Mouse (Mus musculus): ENCODE data around the gene Nfic.

The Nfic gene

DNA sequence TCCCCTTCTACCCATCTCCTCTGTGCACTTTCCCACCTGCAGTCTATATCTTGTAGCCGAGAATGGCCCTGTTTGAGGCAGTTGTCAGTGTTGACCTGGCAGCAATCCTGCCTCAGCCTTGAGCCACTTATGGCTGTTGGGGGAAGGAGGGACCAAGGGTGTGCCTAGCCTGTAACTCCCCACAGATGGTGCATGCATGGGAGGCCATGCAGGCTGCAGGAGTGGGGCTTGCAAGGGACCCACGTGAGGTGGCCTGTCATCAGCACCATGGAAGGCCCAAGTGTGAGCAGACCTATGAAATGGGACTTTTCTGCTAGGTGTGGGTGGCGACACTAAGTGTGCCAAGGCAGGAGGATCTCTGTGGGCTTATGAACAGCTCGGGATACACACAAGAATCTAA is 90.4 kb downstream of the Nfic start:
- intact Hi-C loops (cut with DNase I): no loop called here

DNA sequence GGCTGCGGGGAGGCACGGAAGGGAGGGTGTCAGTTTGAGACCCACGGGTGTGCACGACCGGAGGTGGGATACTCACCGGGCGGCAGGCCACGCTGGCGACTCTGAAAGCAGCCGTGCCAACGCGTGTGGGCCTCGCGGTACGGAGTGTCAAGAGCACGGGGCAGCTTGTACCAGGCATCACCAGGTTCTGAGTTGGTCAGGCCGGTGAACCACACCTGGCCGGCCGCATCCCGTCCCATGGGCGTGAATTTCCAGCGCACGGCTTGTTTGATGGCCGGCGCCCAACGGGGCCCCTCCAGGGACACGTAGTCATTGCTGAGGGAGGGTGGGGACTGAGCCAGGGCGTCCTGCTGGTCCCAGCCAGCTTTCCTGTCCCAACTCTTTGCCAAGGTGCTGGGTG is 90.8 kb downstream of the Nfic start:
- intact Hi-C loops (cut with DNase I): no loop called here

DNA sequence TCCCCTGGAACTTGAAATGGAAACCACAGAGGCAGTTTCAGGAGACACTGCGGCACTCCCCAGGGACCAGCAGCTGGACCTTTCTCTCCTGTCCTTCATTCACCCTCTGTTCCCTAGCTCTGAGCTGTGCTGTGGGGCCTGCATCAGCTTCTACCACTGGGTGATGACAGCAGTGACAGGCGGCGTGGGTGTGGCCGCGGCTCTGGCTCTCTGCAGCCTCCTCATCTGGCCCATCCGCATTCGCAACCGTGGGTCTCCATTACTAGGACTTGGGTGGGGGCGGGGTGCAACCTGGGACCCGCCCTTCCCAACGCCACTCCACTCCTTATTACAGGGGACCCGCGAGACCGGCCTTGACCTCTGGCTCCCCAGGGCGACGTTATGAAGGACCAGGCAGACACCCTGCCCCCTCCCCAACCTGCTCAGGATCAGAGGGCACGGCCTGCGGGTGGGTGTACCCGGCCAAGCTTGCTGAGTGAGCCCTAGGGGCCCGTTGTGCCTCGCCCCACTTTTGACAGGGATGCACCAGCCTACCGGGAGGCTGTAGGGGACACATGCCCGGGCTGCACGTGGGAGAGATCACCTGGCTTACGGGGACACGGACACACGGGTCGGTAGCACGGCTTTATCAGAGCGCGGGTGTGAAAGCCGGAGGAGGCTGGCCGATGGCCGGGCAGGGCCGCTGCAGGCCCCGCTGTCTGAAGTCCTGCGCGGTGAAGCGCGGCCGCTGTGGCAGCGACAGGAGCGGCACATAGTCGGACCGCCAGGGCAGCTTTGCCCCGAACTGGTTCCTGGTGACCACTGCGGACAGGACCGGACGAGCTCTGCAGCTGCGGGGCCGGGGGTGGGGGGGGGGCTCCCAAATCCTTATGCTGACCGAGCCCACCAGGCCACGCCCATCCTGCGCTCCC is 91.7 kb downstream of the Nfic start:
- intact Hi-C loops (cut with DNase I): no loop called here

DNA sequence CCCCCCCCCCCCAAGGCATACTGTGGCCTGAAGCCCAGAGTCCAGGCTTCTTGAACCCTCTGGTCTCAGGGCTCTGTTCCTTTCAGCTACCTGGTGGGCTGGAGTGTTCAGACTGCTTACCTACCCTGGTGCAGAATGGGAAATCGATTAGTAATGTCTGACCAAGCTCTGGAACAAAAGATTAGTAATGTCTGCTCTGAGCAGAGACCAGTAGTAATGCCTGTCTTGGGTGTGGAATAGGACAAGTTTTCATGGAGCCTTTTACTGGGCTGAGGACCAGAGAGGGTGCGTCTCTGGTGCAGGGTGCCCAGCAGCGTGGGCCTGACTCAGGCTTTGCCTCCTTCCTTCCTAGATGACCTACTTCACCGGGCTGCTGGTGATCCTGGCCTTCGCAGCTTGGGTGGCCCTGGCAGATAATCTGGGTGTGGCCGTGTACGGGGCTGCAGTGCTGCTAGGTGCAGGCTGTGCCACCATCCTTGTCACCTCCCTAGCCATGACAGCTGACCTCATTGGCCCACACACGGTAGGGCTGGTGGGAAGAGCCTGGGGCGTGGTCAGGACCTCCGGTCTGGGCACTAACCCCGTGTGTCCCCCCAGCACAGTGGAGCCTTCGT is 93.0 kb downstream of the Nfic start:
- intact Hi-C loops (cut with DNase I): no loop called here

DNA sequence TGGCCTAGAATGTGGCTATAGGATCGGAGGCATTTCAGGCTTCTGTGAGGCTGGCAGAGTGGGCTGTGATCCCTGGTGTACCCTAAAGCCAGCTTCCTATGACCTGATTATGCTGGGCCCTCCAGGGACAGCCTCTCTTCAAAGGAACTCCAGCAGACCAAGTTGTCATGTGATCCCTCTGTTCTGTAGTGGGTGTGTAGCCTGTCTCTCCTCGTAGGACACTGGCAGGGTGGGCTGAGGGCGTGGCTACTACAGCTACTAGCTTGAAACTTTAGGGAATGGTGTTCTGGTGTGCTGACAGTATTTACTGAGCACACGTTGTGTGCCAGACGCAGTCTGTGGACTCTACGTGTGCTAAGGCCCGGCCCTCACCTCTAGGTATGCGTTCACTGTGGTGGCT is 94.7 kb downstream of the Nfic start:
- intact Hi-C loops (cut with DNase I): no loop called here

DNA sequence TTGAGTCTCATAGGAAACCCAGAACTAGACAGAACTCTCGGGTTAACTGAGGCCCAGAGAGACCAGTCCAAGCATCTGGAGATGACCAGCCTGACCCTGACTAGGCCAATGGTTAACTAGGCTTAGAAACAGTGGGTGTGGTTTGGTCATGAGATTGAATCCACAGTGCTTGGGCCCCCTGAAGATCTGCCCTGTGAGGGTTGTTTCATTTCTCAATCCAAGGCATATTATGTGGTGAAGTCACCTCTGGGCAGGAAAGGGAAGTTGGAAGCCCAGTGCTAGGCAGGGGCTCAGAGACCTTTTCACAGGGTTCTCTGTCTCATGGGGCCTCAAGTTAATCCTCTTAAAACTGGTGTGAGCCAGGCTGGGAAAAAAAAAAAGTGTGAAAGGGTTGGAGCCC is 96.6 kb downstream of the Nfic start:
- intact Hi-C loops (cut with DNase I): no loop called here

DNA sequence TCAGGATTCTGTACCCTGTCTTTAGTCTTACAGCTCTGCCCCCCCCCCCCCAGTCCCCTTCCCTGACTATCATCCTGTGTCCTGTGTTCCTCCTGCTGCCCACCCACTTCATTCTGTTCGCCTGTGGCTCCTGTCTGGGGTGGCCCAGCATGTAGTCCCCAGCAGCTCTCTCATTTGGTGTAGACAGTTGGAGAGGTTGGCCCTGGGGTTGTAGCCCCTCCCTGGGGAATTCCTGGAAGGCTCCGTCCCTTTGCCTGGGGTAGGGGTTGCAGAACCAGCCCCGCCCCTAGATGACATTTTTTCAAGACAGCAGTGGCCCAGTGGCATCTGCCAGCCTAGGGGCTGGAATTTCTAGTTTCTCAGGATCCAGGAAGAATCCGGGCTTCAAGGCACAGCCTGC is 97.2 kb downstream of the Nfic start:
- intact Hi-C loops (cut with DNase I): no loop called here

DNA sequence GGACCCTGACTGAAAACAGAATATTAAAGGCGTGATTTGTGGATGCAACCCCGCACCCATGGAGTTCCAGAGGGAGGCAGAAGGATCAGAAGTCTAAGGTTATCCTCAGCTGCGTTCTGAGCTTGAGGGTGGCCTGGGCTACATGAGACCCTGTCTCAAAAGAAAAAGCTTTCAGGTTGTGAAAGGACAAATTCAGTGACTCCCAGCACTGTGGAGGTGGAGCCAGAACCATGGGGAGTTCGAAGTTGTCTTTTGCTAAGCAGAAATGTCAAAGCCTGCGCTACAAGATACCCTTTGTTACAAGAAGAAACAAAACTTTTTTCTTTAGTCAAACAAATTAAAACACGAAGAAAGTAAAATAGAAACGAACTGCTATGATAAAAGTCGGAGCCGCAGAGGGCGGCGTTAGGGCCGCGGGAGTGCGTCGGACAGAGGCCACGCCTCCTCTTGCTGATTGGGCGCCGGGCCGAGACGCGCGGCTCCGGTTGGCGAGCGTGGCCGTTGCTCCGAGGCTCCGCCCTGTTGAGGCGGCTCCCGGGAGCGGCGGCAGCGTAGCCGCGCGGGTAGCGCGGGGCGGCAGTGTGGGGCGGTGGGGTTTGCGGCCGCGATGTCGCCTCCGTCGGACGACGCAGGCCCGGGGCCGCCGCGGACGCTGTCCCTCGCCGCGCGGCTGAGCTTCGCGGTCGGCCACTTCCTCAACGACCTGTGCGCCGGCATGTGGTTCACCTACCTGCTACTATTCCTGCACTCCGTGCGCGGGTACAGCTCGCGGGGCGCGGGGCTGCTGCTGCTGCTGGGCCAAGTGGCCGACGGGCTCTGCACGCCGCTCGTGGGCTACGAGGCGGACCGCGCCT is 98.2 kb downstream of the Nfic start, which contains the start of gene Mfsd12:
Mfsd12 (plus strand) TSS at position 501 of the 854 bp plus-strand sequence.
- intact Hi-C loops (cut with DNase I): no loop called here

DNA sequence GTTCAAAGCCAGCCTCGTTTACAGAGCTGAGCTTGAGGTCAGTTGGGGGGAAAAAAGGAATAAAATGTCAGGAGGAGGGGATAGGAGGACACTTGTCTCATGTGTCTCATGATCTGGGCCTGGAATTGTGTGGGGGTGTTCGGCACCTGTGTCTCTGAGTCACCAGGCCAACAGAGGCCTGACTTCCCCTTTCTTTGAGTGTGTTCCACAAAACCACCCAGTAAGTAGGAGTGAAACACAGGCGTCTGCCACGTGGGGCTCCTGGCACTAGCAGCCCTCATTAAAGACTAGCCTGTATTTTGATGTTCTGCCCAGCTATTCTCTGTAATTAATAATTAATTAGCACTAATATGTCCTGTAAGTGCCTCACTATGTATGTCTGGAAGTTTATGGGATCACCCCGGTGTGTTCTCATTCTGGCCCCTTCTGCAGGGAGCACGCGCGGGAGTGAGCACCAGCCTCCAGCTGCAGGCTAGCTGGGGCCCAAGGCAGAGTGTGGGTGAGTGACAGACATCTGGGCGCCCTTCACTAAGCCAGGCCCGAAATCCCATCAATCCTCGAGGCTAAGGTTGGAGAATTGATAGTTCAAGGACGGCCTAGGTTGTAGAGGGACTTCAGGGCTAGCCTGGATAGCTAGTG is 99.0 kb downstream of the Nfic start:
- intact Hi-C loops (cut with DNase I): no loop called here

DNA sequence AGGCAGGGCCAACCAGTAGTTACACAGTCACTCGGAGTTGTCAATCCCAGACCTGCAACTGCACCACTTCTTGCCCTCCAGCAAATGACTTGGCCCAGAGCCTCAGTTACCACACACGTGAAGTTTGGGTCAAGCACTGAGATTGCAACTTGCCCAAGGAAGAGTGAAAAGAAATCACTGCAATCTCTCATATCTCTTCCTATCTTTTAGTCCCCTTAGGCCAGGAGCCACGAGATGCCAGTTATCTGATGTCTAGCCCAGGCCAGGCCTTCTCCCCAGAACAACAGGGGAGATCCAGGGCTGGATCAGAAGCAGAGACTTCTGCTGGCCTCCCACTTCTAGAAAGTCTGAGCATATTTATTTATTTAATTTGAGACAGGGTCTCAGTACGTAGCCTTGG is 99.9 kb downstream of the Nfic start:
- intact Hi-C loops (cut with DNase I): no loop called here

DNA sequence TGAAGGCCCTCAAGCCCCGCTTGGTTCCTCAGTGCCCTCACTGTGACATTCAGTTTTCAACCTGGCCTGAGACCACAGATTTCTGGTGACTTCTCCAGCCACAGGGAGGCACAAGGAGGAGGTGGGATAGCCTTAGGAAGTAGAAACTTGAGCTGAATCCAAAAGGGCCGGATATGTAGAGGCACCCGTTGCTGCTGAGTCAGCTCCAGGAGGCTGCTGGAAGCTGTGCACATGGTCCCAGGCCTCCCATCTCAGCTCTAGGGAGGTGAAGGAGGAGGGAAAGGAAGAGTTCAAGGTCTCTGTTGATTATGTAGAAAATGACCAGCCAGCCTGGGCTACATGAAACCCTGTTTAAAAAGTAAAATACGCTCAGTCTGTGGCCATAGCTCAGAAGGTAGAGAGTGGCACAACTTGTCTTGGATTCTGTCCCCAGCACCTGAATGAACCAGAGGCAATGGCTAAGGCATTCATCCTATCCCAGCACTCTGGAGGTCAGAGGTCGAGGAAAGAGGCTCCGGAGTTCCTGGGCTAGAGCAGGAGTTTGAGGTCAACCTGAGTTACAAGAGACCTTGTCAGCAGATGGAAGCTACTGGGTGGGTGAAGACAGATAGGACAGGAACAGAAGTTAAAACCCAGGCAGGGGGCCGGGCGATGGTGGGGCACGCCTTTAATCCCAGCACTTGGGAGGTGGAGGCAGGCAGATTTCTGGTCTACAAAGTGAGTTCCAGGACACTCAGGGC is 100.5 kb downstream of the Nfic start:
- intact Hi-C loops (cut with DNase I): no loop called here

DNA sequence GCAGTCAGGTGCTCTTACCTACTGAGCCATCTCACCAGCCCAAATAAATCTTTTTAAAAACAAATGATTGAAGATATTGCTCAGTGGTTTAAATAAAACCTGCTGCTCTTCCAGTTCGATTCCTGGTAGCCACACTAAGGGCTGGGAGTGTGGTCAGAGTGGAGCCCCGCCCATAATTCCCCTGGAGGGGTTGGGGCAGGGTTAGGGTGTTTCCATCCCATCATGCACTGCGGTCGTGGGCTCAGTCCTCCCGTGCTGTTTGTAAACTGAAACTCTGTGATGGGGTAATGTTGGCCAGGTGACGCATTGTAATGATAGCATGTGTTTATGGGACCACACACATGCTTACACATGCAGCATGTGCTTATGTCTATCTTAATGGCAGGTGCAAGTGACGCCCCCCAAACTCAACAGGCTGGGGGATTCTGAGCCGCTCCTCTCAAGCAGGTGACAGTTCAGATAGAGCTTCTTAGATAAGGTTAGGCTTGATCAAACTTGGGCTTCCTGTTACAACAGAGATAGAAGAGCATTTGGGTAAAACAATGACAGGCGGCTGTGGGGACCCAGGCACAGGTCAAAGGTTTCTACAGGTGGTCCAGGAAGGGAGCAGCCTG is 103.7 kb downstream of the Nfic start:
- intact Hi-C loops (cut with DNase I): no loop called here

DNA sequence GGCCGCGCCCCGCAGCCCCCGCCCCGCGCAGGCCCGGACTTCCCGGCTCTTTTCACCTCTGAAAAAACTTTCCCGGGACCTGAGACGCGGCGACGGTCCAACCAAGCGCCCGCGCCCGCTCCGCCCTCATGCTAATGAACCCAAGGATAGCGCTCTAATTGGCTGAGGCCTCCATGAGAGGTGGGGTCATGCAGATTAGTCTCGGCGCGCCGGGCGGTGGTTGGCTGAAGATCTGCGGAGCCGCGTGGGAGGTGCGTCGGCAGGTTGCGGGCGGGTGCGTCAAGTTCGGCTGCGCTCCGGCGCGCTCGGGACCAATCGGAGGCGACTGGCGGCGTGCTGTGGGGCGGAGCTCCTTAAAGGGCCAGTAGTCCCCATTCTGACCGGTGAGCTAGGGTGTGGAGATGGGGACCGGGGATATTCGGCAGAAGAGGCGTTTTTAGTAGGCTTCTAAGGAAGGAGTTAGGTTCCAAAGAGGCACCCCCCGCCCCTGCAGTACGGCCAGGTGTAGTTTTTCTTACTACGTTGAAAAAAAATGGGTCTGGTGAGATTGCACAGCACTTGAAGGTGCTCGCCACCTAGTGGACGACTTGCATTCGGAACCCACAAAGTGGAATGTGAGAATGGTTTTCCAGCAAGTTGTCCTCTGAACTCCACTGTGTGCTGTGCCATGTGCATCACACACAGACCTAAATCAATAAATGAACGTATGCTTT is 104.9 kb downstream of the Nfic start, which contains the start of gene Hmg20b:
Hmg20b (minus strand) TSS at position 130 of the 713 bp plus-strand sequence.
- intact Hi-C loops (cut with DNase I): no loop called here

DNA sequence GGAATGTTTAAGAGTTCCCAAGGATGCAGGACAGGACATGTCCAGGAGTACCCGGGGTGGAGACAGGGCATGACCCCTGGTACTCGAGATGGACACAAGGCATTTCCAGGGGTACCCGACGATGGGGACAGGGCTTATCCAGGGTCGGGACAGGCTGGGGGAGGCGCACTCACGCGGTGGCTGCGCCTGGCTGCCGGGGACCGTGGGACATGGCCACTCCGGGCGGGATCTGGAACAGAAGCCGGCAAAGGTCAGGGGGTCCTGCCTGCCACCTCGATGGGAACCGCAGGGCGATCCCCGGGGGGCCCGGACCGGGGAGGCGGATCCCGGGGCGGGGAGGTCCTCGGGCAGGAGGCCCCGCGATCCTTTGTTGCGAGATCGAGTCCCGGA is 105.5 kb downstream of the Nfic start:
- intact Hi-C loops (cut with DNase I): no loop called here

DNA sequence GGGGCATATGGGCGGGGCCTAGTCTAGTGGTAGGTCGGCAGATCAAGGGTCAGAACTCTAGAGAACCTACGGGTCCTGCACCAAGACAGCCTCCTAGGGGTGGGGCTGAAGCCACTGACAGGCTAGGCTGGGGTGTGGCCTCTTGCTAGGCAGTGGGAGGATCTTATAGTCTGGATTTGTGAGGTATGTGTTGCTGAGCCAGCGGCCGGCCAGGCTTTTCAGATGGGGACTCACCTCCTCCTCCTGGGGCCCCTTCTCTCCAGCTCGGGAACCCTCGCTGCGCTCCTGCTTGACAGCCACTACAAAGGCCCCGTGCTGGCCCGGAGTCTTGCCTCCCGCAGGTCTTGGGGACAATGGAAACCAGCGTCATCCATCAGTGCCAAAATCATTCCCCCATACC is 106.3 kb downstream of the Nfic start:
- intact Hi-C loops (cut with DNase I): no loop called here

DNA sequence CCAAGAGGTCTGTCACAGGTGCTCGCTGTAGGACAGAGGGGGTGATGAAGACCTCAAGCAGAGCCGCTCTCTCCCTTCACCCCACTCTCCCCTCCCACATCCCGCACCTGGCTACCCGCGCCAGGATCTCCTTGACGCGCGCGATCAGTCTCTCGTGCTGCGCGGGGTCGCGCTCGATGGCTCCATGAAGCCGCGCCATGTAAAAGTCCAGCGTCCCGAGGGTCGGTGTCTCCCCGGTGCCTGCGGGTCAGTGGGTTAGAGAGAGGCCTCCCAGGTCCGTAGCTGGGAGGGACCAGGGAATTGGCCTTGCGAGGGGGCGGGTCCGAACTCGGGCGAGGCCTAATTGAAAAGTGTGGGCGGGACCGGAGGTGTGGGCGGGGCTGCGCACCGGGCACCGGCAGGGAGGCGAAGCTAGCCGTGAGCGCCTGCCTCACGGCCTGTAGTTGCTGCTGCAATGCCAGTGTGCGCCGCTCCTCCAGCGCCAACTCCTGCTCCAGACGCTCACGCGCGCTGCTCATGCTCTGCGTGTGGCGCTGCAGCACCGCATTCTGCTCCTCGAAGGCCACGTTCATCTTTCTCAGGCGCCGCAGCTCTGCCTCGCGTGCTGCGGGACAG is 108.9 kb downstream of the Nfic start:
- intact Hi-C loops (cut with DNase I): no loop called here
